Mouse (Mus musculus): Measurements from ENCODE around the gene Ngly1.

The Ngly1 gene

DNA sequence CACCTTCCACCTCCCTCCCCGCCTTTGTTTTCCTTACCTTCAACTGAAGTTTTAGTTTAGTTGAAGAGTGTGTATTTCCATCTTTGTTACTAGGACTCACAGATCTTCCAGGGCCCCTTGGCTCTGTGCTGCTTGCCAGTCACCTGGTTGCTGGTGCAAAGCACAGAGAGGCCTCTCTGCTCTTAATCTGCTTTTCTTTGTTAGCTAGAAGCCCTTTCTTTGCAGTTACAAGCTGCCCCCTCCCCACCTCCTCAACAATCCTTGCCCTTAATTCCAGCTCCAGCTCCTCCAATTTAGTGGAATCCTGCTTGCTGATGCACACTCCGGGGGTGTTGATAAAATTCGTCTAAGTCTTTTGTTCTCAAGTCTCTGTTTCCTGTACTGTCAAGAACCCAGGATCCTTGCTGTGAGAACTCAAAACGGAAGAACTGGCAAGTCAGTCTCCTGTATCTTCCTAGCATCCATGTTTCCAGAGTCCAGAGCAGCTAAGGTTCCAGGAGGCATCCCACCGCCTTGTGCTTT lies 79.9 kb downstream of the Ngly1 start:
- no peak for DNase-seq (ENCODE audit: low spot score in 2 of 2)

GRCm38 (mm10) chr14:16329756-16330155 lies 80.7 kb downstream of the Ngly1 start:
- no peak for DNase-seq (ENCODE audit: low spot score in 2 of 2)

DNA sequence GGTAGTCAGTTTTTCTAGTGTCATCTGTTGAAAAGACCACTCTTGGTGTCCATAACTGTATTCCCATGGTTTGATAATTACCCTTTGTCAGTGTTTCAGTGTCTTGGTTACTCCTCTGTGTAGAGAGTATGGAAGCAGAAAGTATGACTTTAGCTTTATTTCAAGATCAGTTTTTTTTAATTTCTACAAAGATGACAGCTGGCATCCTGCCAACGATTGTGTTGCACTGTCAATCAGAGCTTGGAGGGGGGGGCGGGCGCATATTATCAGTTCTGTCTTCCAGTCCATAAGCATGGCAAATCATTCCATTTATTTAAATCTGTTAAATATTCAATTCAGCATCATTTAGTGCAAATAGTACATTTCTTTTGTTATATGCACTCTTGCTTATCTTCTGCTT lies 85.2 kb downstream of the Ngly1 start:
- no peak for DNase-seq (ENCODE audit: low spot score in 2 of 2)

DNA sequence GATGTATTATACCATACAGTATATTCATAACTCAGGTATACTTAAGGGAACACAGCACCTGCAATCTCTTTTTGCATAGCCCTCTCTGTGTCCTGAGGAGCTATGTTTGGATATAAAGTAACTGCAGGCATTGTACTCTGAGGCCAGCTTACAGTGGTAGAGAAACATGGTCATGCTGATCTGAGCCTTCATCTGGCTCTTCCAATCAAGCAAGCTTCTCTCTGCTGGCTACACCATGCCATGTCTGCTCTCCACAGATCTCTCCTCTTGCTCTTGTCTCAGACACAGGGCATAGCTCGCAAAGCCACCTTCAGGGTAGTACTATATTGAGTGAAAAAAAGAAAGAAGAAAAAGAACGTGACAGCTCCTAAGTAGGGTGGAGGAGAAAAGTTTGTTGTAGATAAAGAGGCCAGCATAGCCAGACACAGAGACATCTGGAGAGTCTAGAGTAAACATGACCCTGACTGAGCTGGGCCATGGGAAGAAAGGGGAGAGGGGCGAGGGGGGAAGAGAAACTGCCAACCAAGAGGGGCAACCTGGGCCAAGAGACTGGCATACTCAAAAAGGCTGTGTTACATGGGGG lies 86.8 kb downstream of the Ngly1 start:
- DNase-seq (ENCODE audit: low spot score in 2 of 2): no peak

GRCm38 (mm10) chr14:16347505-16347904 lies 98.4 kb downstream of the Ngly1 start:
- no peak for DNase-seq (ENCODE audit: low spot score in 2 of 2)

DNA sequence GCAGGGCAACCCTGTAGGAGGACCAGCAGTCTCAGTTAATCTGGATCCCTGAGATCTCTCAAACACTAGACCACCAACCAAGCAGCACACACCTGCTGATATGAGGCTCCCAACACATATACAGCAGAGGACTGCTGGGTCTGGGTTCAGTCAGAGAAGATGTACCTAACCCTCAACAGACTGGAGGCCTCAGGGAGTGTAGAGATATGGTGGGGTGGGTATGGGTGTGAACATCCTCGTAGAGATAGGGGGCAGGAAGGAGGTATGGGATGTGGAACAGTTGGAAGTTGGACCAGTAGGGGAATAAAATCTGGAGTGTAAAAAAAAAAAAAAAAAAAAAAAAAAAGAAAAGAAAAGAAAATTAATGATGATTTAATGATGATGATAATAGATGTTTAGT lies 110.6 kb downstream of the Ngly1 start:
- no peak for DNase-seq (ENCODE audit: low spot score in 2 of 2)

All from spleen, postnatal 14 days (tissue).